Mouse (Mus musculus) thymus, postnatal 0 days (tissue): Measurements from ENCODE around the gene Acer1. TPM values are rescaled to one million over a fixed set of nuclear protein-coding genes. Genes with fewer than 3 reads are reported as not detected.
"Not testable (repeated sequence)": the region's sequence is repeated elsewhere in the genome, so short reads cannot be mapped to it uniquely, and the experiment has no call there.

Source experiments
- DNase-seq: peaks from one replicate; pipeline ENCODE4 v3.0.0-alpha.2; 2015; ENCODE audit warnings: low spot score
- polyA plus RNA-seq: library from polyadenylated mRNA; unstranded; fragments of >200 nt; fragmentation: Nextera tagmentation; extraction: Ambion mirVana; gene quantifications from 2 replicates; pipeline ENCODE4 v1.2.1, GENCODE M21; 2015

Acer1 gene
- polyA plus RNA-seq, 1 experiment from 2014 or later, result not detected

DNA sequence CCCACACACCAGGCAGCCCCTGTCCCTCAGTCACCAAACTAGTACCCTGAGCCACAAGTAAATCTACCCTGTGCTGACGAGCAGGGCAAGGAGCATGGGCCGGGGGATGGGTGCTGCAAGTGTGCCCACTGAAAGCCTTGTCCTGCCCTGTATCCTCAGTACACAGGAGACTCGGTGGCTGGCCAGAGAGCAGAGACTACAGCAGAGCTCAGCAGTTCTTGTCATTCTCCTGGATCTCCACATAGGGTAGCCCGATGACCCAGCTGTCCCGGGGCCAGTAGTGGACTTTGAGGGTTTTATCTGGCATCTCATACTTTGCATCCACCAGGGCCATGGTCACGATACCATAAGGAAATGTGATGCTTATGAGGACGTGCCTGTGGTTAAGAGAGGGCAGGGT is 27.1 kb downstream of the Acer1 start:
- DNase-seq, result no peak

GRCm38 (mm10) chr17:56952639-56953038 is 29.3 kb downstream of the Acer1 start:
- DNase-seq, result no peak

DNA sequence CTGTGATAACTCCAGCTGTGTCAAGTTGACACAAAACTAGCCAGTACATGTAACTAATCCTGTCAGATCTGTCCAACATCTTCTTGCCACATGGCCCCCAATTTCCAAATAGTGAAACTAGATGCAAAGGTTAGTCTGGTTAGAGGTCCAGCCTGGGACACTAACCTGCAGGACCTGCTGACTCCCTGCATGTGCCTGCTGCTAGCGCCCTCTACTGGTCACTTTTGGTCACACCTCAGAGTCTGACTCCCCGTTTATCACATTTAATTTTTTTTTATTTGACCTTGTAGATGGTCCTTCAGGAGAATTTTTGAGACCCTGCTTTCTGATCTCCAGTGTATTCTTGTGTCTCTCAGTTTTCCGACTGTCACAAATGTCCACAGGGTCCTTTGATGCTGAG is 31.0 kb downstream of the Acer1 start:
- peak; percentile 71 for DNase-seq

DNA sequence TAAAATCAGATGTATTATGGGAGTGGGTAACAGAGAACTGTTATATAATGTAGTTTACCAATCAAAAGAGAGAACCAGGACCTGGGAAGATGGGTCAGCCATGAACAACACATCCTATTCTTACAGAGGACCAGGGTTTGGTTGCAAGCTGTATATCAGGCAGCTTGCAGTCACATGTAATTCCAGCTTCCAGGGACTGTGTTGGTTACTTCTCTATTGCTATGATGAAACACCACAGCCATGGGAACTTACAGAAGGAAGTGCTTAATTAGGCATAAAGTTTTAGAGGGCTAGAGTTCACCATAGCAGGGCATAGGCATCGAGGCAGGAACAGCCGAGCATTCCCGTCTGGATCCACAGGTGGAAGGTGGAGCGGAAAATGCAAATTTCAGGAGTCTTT is 43.2 kb downstream of the Acer1 start:
- DNase-seq, result no peak

DNA sequence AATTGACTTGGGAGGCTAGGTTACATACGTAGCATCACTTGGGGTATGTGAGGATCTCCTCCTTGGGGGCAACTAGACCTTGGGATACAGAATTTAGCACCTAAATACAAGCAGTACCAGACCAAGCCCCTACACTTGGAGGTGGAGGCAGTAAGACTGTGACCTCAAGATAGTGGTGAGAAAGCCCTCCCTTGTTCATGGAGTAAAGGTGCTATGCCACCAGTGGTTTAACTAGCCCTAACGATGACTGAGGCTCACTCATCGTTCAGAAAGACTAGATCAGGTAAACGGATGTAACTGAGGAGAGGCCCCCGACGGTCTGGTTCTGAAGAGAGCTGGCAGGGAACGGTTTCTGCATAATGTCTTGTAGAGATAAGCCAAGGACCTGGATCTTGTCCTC is 45.2 kb downstream of the Acer1 start:
- no peak for DNase-seq

DNA sequence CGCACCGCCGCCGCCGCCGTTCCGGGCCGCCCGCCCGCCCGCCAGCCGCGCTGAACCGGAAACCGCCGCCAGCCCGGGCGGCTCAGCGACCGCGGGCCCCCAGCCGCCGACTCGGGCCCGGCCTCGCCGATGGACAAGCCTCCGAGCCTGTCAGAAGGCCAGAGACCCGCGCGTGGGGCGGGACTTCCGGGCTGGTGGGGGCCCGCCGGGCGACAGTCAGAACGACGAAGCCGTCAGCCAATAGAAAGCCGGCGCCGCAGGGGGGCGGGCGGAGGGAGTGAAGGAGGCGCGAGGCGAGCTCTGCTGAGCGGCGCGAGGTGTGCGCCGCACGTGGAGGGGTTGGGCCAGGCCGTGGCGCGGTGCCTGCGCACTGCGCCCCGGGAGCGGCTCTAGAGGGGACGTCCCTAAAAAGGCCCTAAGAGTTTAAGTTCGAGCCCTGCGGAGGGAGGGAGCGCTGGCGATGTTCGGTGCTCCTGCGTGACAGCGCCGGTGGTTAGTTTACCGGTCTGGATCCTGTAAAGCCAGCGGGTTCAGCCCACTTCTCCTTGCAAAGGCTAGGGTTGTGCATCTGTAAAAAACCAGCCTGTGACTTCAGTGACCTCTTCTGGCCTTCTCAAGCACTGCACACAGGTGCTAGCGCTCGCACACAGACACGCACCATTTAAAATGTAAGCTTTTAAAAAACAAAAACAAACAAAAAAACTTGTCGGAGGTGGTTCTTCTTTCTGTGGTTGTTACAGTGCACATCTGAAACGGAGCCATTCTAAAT is 46.4 kb downstream of the Acer1 start, which contains the start of gene Mllt1:
TSS of gene Mllt1 (minus strand) at position 53 of the 769 bp plus-strand sequence.
- peak; percentile 99 for DNase-seq

- no peak for DNase-seq
Observed at GRCm38 (mm10) chr17:56934545-56935330, 47.2 kb downstream of the Acer1 start.

- no peak for DNase-seq
Observed at GRCm38 (mm10) chr17:56933395-56933794, 48.5 kb downstream of the Acer1 start.

GRCm38 (mm10) chr17:56930026-56930425 is 51.9 kb downstream of the Acer1 start:
- no peak for DNase-seq

- DNase-seq, result no peak
Observed at GRCm38 (mm10) chr17:56929530-56929929, 52.4 kb downstream of the Acer1 start.

- no peak for DNase-seq
Observed at GRCm38 (mm10) chr17:56929101-56929500, 52.8 kb downstream of the Acer1 start.

GRCm38 (mm10) chr17:56925998-56926397 is 55.9 kb downstream of the Acer1 start:
- DNase-seq, result no peak

- DNase-seq, result no peak
Observed at GRCm38 (mm10) chr17:56919725-56920124, 62.2 kb downstream of the Acer1 start.

GRCm38 (mm10) chr17:56917166-56917565 is 64.8 kb downstream of the Acer1 start:
- no peak for DNase-seq

DNA sequence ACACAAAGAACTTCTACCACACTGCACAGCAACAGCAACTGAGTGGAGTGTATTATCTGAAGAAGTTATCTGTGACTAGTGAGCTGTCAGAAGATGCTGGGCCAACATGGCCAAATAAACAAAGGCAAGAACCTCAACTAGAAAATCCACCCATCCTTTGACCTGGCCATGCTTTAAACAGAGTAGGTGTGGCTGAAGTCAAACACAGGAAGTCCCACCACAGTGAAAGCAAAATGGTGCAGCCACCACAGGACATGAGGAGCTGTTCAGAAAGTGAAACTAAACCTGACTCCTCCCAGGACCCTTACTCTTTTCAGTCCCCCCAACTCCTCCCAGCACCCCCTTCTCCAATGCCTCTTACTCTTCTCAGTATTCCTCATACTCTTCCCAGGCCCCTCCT is 68.5 kb downstream of the Acer1 start:
- DNase-seq, result peak; percentile 39

DNA sequence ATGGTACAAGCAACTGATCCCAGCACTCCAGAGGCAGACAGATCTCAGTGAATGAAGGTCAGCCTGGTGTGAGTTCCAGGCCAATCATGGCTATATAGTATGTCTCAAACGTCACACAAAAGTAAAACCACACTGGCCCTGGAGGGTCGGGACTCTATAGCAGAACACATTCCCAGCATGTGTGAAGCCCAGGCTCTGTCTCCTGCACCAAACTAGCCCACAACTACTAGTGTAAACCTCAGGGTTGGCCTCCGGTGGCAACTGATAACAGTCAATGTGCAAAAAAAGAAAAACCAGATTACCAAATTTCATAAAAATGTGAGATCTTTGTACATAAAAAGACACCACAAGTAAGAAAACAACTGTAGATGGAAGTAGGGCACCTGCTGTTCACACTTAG is 68.9 kb downstream of the Acer1 start:
- DNase-seq, result no peak

- DNase-seq, result not testable (repeated sequence)
Observed at GRCm38 (mm10) chr17:56909764-56910163, 72.2 kb downstream of the Acer1 start.

DNA sequence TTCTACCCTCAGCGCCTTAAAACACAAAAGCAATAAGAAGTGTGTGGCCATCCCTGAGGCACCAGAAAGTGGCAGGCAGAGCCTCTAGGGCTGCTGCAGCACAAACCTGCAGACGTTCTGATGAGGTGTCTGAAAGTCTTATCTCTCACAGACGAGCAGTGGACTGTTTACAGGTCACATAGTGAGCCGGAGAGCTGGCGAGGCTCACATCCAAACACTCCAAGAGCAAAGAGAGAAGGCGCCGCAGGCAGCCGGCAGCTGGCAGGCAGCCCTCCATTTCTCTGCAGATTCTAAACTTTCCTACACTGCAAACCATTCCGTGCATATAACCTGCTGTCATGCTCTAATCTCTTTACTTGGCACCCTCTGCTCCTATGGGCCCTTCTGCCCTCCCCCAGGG is 74.0 kb downstream of the Acer1 start:
- DNase-seq, result no peak

DNA sequence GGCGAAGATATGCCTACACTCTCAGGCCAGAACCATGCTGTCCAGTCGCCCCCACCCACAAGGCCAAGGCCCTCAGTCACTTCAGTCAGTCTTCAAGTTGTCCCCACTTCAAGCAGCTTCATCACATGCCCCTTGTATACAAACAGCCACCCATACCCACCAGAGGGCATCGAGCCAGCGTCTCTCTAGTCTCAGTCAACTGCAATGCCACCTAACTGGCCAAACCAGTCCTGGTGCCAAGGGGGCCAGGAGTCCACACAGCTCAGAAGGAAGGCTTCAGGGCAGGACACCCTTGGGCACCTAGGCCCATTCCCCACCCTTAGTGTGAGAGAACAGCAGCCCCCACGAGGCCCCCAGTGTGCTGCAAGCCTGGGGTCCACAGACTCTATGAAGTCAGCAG is 74.8 kb downstream of the Acer1 start:
- no peak for DNase-seq

DNA sequence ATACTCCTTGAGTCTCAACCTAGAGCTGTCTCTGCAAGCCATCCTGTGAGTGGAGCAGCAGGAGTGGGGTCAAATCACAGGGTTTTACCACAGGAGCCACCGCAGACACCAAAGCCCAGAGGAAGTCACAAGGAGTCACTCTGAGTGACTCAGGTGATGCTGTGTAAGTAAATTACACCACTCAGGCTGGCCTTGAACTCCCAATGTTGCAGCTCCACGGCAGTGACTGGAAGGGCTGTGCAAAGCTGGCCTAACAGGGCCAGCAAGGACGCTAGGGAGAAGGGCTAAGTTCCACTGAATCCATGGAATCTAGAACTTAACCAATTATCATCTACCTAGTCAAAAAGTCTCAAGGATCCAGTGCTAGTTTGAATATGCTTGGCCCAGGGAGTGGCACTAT is 75.8 kb downstream of the Acer1 start:
- no peak for DNase-seq
